Mouse (Mus musculus): ENCODE results near the gene Igdcc3. TPM values are rescaled to one million over a fixed set of nuclear protein-coding genes. Genes with fewer than 3 reads are reported as not detected.

The Igdcc3 gene
- polyA plus RNA-seq, 1 experiment from 2014 or later, result 0.33 TPM

DNA sequence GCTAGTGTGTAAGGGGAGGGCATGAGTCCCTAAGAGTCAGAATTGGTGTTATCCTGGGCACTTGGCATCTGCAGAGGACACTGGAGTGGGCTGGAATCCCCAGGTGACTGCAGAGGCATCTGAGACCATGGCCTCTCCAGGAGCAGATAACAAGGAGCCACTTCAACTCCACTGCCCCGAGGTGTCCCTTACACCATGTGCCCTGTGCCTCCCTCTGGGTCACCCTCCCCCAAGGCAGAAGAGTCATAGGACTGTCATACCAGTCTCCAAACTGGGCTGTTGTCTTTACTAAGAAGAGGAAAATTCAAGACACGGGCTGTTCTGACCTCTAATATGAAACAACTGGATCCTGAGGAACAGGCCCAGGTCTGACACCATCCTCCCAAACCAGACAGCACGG is 93.7 kb downstream of the Igdcc3 start:
- no peak for TF ChIP-seq CTCF (IDR thresholded peaks at IDR 0.05)
- TF ChIP-seq EP300 (IDR thresholded peaks at IDR 0.05), result no peak
- Histone ChIP-seq H3K4me3 (ENCODE audit: low read depth, low read length) (no peak overlapping the region), H3K36me3 (ENCODE audit: insufficient read depth, low read length) (no peaks in the 10 kb centered on the region), H3K9ac (replicated peaks; ENCODE audit: low read depth) (no peak overlapping the region), H3K9me3 (ENCODE audit: low read length) (no peaks in the 10 kb centered on the region), H3K27ac (ENCODE audit: low read length) (no peak overlapping the region), H3K4me1 (ENCODE audit: insufficient read depth, low read depth, low read length) (no peaks in the 10 kb centered on the region), H3K4me2 (replicated peaks; ENCODE audit: low read depth, low read length) (no peak overlapping the region), H3K27me3 (replicated peaks; ENCODE audit: insufficient read depth, low read length) (no peaks in the 10 kb centered on the region)
- 79% methylated on average over 3 of the region's 3 CpGs for WGBS
- no peak for ATAC-seq
- DNase-seq (ENCODE audit: low spot score), result no peak

Other genes with a start within 250 kb of the Igdcc3 start
- 0.04 TPM in 2 replicates for gene Slc24a1, start 189.6 kb upstream of the Igdcc3 start, polyA plus RNA-seq (2015; fragmentation: Nextera tagmentation; extraction: Ambion mirVana)
- 25.5 and 25.6 TPM in 2 replicates for gene Ints14, start 180.3 kb upstream of the Igdcc3 start, polyA plus RNA-seq (2015; fragmentation: Nextera tagmentation; extraction: Ambion mirVana)
- gene Hacd3, start 119.5 kb upstream of the Igdcc3 start, polyA plus RNA-seq (2015; fragmentation: Nextera tagmentation; extraction: Ambion mirVana), result 88.4 and 100 TPM in 2 replicates
- 17.2 and 20.1 TPM in 2 replicates for gene Dpp8, start 108.8 kb upstream of the Igdcc3 start, polyA plus RNA-seq (2015; fragmentation: Nextera tagmentation; extraction: Ambion mirVana)
- gene Igdcc4, start 39.7 kb upstream of the Igdcc3 start, polyA plus RNA-seq (2015; fragmentation: Nextera tagmentation; extraction: Ambion mirVana), result 1.7 and 1.8 TPM in 2 replicates
- 5.3 and 5.4 TPM in 2 replicates for gene Parp16, start 54.2 kb downstream of the Igdcc3 start, polyA plus RNA-seq (2015; fragmentation: Nextera tagmentation; extraction: Ambion mirVana)
- 0.08 and 0.13 TPM in 2 replicates for gene Cilp, start 124.0 kb downstream of the Igdcc3 start, polyA plus RNA-seq (2015; fragmentation: Nextera tagmentation; extraction: Ambion mirVana)
- gene Clpx, start 153.1 kb downstream of the Igdcc3 start, polyA plus RNA-seq (2015; fragmentation: Nextera tagmentation; extraction: Ambion mirVana), result 38.8 and 43.5 TPM in 2 replicates
- 8.6 and 8.7 TPM in 2 replicates for gene Pdcd7, start 204.9 kb downstream of the Igdcc3 start, polyA plus RNA-seq (2015; fragmentation: Nextera tagmentation; extraction: Ambion mirVana)
- gene Ubap1l, start 219.9 kb downstream of the Igdcc3 start, polyA plus RNA-seq (2015; fragmentation: Nextera tagmentation; extraction: Ambion mirVana), result 0.33 and 0.40 TPM in 2 replicates

Data from lung, postnatal 0 days (tissue).